In the genomic region with DNA sequence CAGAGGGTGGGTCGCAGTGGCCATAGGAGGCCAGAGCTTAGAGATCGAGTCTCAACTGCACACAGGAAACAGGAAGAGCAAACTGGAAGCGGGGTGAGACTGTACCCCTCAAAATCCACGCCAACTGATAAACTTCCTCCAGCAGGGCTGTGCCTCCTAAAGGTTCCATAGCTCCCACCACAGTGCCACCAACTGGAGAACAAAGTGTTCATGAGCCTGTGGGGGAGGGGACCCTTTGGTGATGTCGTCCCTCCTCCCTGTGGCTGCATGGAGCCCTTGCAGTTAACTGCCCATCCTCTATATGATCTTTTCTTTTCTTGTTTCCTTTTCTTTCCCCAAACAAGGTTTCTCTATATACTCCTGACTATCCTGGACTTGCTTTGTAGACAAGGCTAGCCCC, we compare ENCODE assay signal across 16 mouse cellular contexts. TPM values are rescaled to one million over a fixed set of nuclear protein-coding genes. Genes with fewer than 3 reads are reported as not detected.
DNase-seq lines count a peak whose midpoint lies in the region; ATAC-seq and TF ChIP-seq lines count a peak whose summit lies in the region.
"Had no signal": no experiment of that assay in that cellular context is flagged by ENCODE, and none has a peak within 500 bp of the region (broad histone marks: within the 10 kb centered on the region; RNA-seq: fewer than 3 reads in every experiment).

No protein-coding gene starts in this region.

- H3K4me1 ChIP-seq in forebrain, postnatal 0 days (ENCODE audit: insufficient read depth): peaks cover 3% of the 10 kb centered on the region
- peaks cover 17% of the 10 kb centered on the region for H3K4me1 ChIP-seq in forebrain, embryonic 16.5 days (replicated peaks; ENCODE audit: control insufficient read depth, insufficient read depth, low read length)
- peaks cover 68% of the 10 kb centered on the region for H3K4me1 ChIP-seq in E14TG2a.4 (replicated peaks; ENCODE audit: low read depth, low read length)

- no peaks in the 10 kb centered on the region for H3K36me3 ChIP-seq in forebrain, postnatal 0 days (ENCODE audit: insufficient read depth)
- no peaks in the 10 kb centered on the region for H3K36me3 ChIP-seq in forebrain, embryonic 16.5 days (ENCODE audit: control insufficient read depth, insufficient read depth)
- no peaks in the 10 kb centered on the region for H3K36me3 ChIP-seq in E14TG2a.4 (ENCODE audit: insufficient read depth, low read length)
- H3K36me3 ChIP-seq: heart, embryonic 13.5 days had no signal

- H3K27me3 ChIP-seq in forebrain, postnatal 0 days (ENCODE audit: insufficient read depth, low read length): no peaks in the 10 kb centered on the region
- no peaks in the 10 kb centered on the region for H3K27me3 ChIP-seq in forebrain, embryonic 16.5 days (replicated peaks; ENCODE audit: control insufficient read depth, insufficient read depth, low read length)
- H3K27me3 ChIP-seq in E14TG2a.4 (ENCODE audit: insufficient read depth, low read length): 0 out of 2 replicates have a peak, but pooled peaks cover 4% of the 10 kb centered on the region

- no peak overlapping the region for H3K4me3 ChIP-seq in forebrain, postnatal 0 days (ENCODE audit: low read depth, low read length)
- no peak overlapping the region for H3K4me3 ChIP-seq in forebrain, embryonic 16.5 days (replicated peaks; ENCODE audit: low read length)
- H3K4me3 ChIP-seq in layer of hippocampus, adult 2 months: no peak overlapping the region
- 0 out of 2 replicates have a peak overlapping the region, but pooled peaks have one; percentile 26 for H3K4me3 ChIP-seq in E14TG2a.4 (replicated peaks; ENCODE audit: low read length)
- H3K4me3 ChIP-seq: heart, embryonic 13.5 days had no signal

- 77% methylated on average over 5 of the region's 5 CpGs for WGBS in forebrain, postnatal 0 days
- WGBS in forebrain, embryonic 16.5 days: 84% methylated on average over 5 of the region's 5 CpGs

- H3K9ac ChIP-seq in forebrain, postnatal 0 days: no peak overlapping the region
- H3K9ac ChIP-seq in forebrain, embryonic 16.5 days (replicated peaks; ENCODE audit: low read depth, low read length): no peak overlapping the region
- H3K9ac ChIP-seq: heart, embryonic 13.5 days; hindbrain, embryonic 14.5 days had no signal

- peak; percentile 50 for TF ChIP-seq CTCF in forebrain, postnatal 0 days (IDR thresholded peaks at IDR 0.05; ENCODE audit: low read depth)
- peak; percentile 37 for TF ChIP-seq CTCF in layer of hippocampus, adult 2 months (conservative IDR thresholded peaks at IDR 0.05)
- 0 out of 2 replicates have a peak, but pooled peaks have one; percentile 3 for TF ChIP-seq CTCF in E14TG2a.4 (conservative IDR thresholded peaks at IDR 0.05; ENCODE audit: low read length)

- H3K27ac ChIP-seq in forebrain, postnatal 0 days (ENCODE audit: low read depth, low read length): no peak overlapping the region
- H3K27ac ChIP-seq in forebrain, embryonic 16.5 days (ENCODE audit: low read length): no peak overlapping the region
- H3K27ac ChIP-seq in layer of hippocampus, adult 2 months: no peak overlapping the region
- H3K27ac ChIP-seq: hindbrain, embryonic 14.5 days had no signal

- H3K4me2 ChIP-seq in forebrain, postnatal 0 days (ENCODE audit: low read depth): no peak overlapping the region
- H3K4me2 ChIP-seq in forebrain, embryonic 16.5 days (ENCODE audit: low read length): no peak overlapping the region
- H3K4me2 ChIP-seq: heart, embryonic 13.5 days; hindbrain, embryonic 14.5 days had no signal

- ATAC-seq in forebrain, postnatal 0 days: no peak
- ATAC-seq in forebrain, embryonic 16.5 days: no peak
- peak; percentile 34 for ATAC-seq in common myeloid progenitor, adult 5-6 weeks (replicated peaks; ENCODE audit: low read depth, poor library complexity, severe bottlenecking)

- DNase-seq in forebrain, postnatal 0 days: no peak
- DNase-seq in layer of hippocampus, adult 2 months (ENCODE audit: low spot score in 2 of 2): no peak
- DNase-seq in layer of hippocampus, adult 11-12 months (ENCODE audit: low spot score): no peak
- no peak for DNase-seq in frontal cortex, postnatal 14 days (ENCODE audit: low spot score in 2 of 2)
- no peak for DNase-seq in yolk sac, embryonic 10.5 days (ENCODE audit: low spot score)
- DNase-seq: adrenal gland, postnatal 14 days; cerebellum, adult 11-12 months; gastrocnemius, postnatal 10 days; lung, postnatal 14 days; right cerebral cortex, postnatal 14 days; thymus, adult 2 months had no signal

- no peaks in the 10 kb centered on the region for H3K9me3 ChIP-seq in forebrain, postnatal 0 days (ENCODE audit: low read length)
- H3K9me3 ChIP-seq in forebrain, embryonic 16.5 days (ENCODE audit: control insufficient read depth, low read length): no peaks in the 10 kb centered on the region
- no peaks in the 10 kb centered on the region for H3K9me3 ChIP-seq in E14TG2a.4 (ENCODE audit: low read length)
- H3K9me3 ChIP-seq: heart, embryonic 13.5 days had no signal

RNA-seq across cellular contexts. Expression of a gene that starts 32.9 kb away (rescaled TPM):
- total RNA-seq in forebrain, postnatal 0 days (2014; rRNA removed): 4.2 and 5.3 TPM in 2 replicates
- polyA plus RNA-seq in forebrain, postnatal 0 days (2015; fragmentation: Nextera tagmentation; extraction: Ambion mirVana): 2.8 and 4.1 TPM in 2 replicates
- 6.1 and 6.2 TPM in 2 replicates for polyA plus RNA-seq in forebrain, embryonic 16.5 days (2015; fragmentation: Nextera tagmentation; extraction: Ambion mirVana)
- 1 to 10 TPM; 3.6 to 4.3 TPM for total RNA-seq in layer of hippocampus, adult 2 months (2021)
- 0.41 and 1.2 TPM in 2 replicates for total RNA-seq in common myeloid progenitor, adult 5-6 weeks (2017)
